Mouse (Mus musculus) cerebellum, adult (tissue): Measurements from ENCODE around the gene Zfpm1.
A peak's percentile ranks its signal among the peaks of the same experiment; 100 is the strongest.

Experiments used
- ATAC-seq: cut with Nextera tagmentation; 2 replicates; pipeline ENCODE4 v1.9.2; 2017; ENCODE audit warnings: mild to moderate bottlenecking, moderate library complexity, mixed read lengths; ENCODE audit not compliant: insufficient number of reproducible peaks, low FRiP score, low TSS enrichment

Gene Zfpm1

DNA sequence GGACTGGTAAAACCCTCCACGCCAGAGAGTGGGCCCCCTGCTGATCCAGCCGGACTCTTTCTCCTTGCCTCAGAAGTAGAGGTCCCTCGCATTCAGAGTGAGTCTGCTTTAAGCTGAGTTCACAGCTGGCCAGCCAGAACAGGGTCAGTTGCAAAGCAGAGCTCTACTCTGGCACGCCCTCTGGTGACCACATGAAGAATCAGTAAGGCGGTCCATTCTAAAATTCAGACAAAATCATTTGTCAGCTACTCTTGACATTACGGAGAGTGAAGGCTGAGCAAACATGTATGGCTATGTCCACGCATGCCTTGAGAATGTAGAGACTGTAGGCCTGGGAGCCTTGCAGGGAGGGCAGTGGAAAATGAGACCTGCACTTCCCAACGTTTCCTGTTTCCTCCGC, 87.7 kb downstream of the Zfpm1 start:
- peak; percentile 40; the same call in 1 of the 2 replicates for ATAC-seq

DNA sequence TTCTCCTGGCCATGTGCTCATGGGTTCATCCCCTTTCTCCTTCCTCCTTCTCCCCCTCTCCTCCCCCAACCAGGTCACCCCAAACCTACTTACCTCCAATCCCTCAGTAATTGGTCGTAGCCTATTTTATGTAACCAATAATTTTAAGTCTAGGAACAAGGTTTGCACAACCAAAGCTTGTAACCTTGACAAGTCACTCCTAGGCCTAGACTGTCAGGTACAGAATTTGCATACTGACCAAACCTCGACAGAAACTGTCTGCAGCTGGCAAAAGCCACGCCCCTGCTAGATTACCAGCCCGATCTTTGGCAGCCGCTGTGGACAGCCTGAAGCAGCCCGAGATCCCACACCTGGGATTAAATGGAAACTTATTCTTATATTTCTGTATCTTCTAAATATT, 89.8 kb downstream of the Zfpm1 start:
- no peak for ATAC-seq

DNA sequence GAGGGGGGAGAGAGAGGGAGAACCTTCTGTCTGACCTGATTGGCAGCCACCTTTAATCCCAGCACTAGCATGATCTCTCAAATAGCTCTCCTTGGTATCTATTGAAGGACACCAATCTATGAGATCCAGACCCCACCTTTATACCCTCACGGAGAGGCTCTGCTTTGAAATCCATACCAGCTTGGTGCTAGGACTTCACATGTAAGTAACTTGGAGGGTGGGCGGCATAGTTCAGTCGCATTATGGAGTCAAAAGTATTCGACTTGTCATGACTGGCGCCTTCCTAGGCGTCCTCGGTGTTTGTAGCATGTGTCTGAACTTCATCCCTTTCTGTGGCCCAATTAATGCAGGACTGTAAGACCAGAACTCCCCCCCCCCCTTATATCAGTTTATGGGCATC, 93.4 kb downstream of the Zfpm1 start:
- ATAC-seq = no peak

DNA sequence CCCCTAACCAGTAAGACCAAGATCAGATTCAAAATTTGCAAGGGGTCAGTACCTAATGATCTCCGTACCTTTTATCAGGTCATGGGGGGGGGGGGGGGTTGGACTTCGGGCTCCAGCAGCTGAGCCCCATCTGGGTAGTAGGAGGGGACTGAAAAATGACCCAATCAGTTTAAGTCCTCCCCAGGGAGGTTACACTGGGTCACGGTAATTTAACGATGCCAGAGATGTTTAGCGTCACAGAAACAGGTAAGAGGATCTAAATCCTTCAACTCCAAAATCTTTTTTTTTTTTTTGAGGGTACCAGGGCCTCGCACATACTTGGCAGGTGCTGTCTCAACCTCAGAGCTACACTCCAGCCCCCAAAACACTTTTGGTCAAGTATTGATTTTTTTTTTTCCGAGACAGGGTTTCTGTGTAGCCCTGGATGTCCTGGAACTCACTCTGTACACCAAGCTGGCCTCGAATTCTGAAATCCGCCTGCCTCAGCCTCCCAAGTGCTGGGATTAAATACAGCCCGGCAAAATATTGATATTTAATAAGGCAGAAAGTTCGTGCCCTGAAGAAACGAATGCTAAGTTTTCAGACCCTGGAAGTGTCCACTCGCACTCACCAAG, 93.9 kb downstream of the Zfpm1 start:
- ATAC-seq = no peak

DNA sequence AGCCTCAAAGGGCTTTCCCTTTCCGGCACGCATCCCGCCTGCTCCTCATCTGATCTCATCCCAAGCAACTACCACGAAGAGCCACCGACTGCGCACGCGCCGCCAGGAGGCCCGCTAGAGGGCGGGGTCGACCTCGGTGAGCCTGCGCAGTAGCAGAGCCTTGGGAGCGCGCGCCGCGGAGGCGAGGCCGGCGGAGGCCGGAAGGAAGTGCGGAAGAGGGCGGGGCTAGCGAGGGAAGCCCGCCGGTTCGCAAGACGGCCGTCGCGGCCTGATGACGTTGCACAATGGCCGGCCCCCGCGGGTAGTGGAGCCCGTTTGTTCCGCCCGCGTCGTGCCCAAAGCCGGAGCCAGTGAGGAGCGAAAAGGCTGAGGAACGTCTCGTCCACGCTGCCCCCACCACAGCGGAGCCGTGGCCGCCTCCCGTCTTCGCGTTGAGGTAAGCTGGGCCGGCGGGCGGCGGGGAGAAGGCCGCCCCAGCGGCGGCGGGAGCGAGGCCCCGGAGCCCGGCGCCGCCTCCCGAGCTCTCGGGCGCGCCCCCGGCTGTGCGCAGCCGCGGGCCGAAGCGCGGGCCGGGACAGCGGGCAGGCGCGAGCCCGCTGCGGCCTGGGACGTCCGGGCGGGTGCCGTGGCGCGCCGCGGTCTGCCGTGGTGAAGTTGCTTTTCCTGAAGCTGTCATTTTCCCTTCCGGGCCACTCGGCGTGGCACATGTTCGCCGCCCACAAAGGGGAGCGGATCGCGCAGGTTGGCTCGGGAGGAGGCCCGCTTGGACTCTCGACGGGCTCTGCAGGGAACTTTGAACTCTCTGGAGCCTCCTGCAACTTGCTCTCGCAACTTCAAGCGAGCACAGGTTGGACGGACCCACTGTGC, 94.7 kb downstream of the Zfpm1 start, which contains the start of gene Zc3h18:
Gene Zc3h18 (plus strand): TSS at position 245 of the 867 bp plus-strand sequence.
- peak; percentile 87 for ATAC-seq

DNA sequence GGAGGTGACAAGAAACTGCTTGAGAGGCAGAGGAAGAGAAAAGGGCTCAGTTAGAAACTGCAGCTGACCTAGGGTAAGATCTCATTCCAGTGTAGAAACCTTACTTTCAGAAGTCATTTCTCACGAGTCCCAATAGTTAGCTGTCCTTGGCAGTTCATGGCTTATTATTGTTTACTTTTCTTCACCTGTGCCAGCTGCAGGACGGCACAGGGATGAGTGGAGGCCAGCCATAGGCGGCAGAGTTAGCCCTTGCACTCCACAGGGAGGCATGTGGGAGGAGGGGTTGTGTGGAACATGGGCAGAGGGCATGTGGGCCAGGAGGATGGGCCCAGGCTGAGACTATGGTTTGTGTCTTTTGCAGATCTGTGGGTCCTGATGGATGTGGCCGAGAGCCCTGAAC, 101.1 kb downstream of the Zfpm1 start:
- no peak for ATAC-seq
